Mouse (Mus musculus): ENCODE data around the gene Sqstm1. TPM values are rescaled to one million over a fixed set of nuclear protein-coding genes. Genes with fewer than 3 reads are reported as not detected.

The Sqstm1 gene
- polyA plus RNA-seq, 1 experiment from 2014 or later = 394 TPM

GRCm38 (mm10) chr11:50245269-50245668, 34.6 kb upstream of the Sqstm1 start:
- H3K27ac ChIP-seq (ENCODE audit: low read length) = no peak overlapping the region
- H3K36me3 ChIP-seq (ENCODE audit: control insufficient read depth, insufficient read depth, low read length) = no peaks in the 10 kb centered on the region
- WGBS = 77% methylated on average over 5 of the region's 5 CpGs
- no peak overlapping the region for H3K9ac ChIP-seq (ENCODE audit: low read depth, low read length)
- no peaks in the 10 kb centered on the region for H3K9me3 ChIP-seq (replicated peaks; ENCODE audit: control insufficient read depth, low read length, poor library complexity, severe bottlenecking)
- H3K4me1 ChIP-seq (ENCODE audit: control insufficient read depth, insufficient read depth, low read length) = no peaks in the 10 kb centered on the region
- no peak overlapping the region for H3K4me3 ChIP-seq (ENCODE audit: low read depth, low read length)
- H3K27me3 ChIP-seq (ENCODE audit: control insufficient read depth, insufficient read depth, low read depth, low read length) = no peaks in the 10 kb centered on the region
- no peak overlapping the region for H3K4me2 ChIP-seq (ENCODE audit: low read length)
- ATAC-seq = no peak

GRCm38 (mm10) chr11:50243926-50244325, 33.3 kb upstream of the Sqstm1 start:
- Histone ChIP-seq H3K4me3 (ENCODE audit: low read depth, low read length) (no peak overlapping the region), H3K36me3 (ENCODE audit: control insufficient read depth, insufficient read depth, low read length) (no peaks in the 10 kb centered on the region), H3K9me3 (replicated peaks; ENCODE audit: control insufficient read depth, low read length, poor library complexity, severe bottlenecking) (no peaks in the 10 kb centered on the region), H3K27ac (ENCODE audit: low read length) (no peak overlapping the region), H3K4me1 (ENCODE audit: control insufficient read depth, insufficient read depth, low read length) (no peaks in the 10 kb centered on the region), H3K27me3 (ENCODE audit: control insufficient read depth, insufficient read depth, low read depth, low read length) (no peaks in the 10 kb centered on the region; the same call in 1 of the 2 replicates), H3K9ac (ENCODE audit: low read depth, low read length) (no peak overlapping the region), H3K4me2 (ENCODE audit: low read length) (no peak overlapping the region)
- ATAC-seq = no peak
- WGBS = 79% methylated on average over 6 of the region's 6 CpGs

- peaks cover 11% of the 10 kb centered on the region for H3K27me3 ChIP-seq (ENCODE audit: control insufficient read depth, insufficient read depth, low read depth, low read length)
- peaks cover 9% of the 10 kb centered on the region; the same call in 1 of the 2 replicates for H3K4me1 ChIP-seq (ENCODE audit: control insufficient read depth, insufficient read depth, low read length)
- H3K4me3 ChIP-seq (ENCODE audit: low read depth, low read length) = no peak overlapping the region
- no peak overlapping the region for H3K9ac ChIP-seq (ENCODE audit: low read depth, low read length)
- no peak overlapping the region for H3K27ac ChIP-seq (ENCODE audit: low read length)
- H3K9me3 ChIP-seq (replicated peaks; ENCODE audit: control insufficient read depth, low read length, poor library complexity, severe bottlenecking) = no peaks in the 10 kb centered on the region
- H3K36me3 ChIP-seq (ENCODE audit: control insufficient read depth, insufficient read depth, low read length) = no peaks in the 10 kb centered on the region
- WGBS = 98% methylated on average over 7 of the region's 7 CpGs
- ATAC-seq = no peak
- H3K4me2 ChIP-seq (ENCODE audit: low read length) = no peak overlapping the region
These were observed 29.7 kb upstream of the Sqstm1 start for GRCm38 (mm10) chr11:50240235-50240911.

- WGBS = 89% methylated on average over 9 of the region's 9 CpGs
- Histone ChIP-seq H3K36me3 (ENCODE audit: control insufficient read depth, insufficient read depth, low read length) (peaks cover 9% of the 10 kb centered on the region), H3K27ac (ENCODE audit: low read length) (no peak overlapping the region)
These were observed 28.5 kb upstream of the Sqstm1 start for GRCm38 (mm10) chr11:50238821-50239791.

GRCm38 (mm10) chr11:50238324-50238723, 27.7 kb upstream of the Sqstm1 start, which contains the start of gene Ltc4s:
Ltc4s (minus strand) TSS chr11:50238616.
- Histone ChIP-seq H3K9ac (ENCODE audit: low read depth, low read length) (no peak within 1 kb of the TSS), H3K4me2 (ENCODE audit: low read length) (peak within 1 kb of the TSS; percentile 92; the same call in 1 of the 2 replicates), H3K36me3 (ENCODE audit: control insufficient read depth, insufficient read depth, low read length) (peaks cover 16% of the 10 kb centered on the region), H3K9me3 (replicated peaks; ENCODE audit: control insufficient read depth, low read length, poor library complexity, severe bottlenecking) (no peaks in the 10 kb centered on the region), H3K27ac (ENCODE audit: low read length) (no peak within 1 kb of the TSS), H3K4me3 (ENCODE audit: low read depth, low read length) (no peak within 1 kb of the TSS), H3K4me1 (ENCODE audit: control insufficient read depth, insufficient read depth, low read length) (peaks cover 9% of the 10 kb centered on the region; the same call in 1 of the 2 replicates), H3K27me3 (ENCODE audit: control insufficient read depth, insufficient read depth, low read depth, low read length) (peaks cover 15% of the 10 kb centered on the region)
- no peak for ATAC-seq
- WGBS = 57% methylated on average over 10 of the region's 10 CpGs

More at GRCm38 (mm10) chr11:50238821-50239791, 28.5 kb upstream of the Sqstm1 start:
- Histone ChIP-seq H3K9ac (ENCODE audit: low read depth, low read length) (no peak overlapping the region), H3K9me3 (replicated peaks; ENCODE audit: control insufficient read depth, low read length, poor library complexity, severe bottlenecking) (no peaks in the 10 kb centered on the region), H3K4me3 (ENCODE audit: low read depth, low read length) (no peak overlapping the region), H3K4me2 (ENCODE audit: low read length) (no peak overlapping the region), H3K27me3 (ENCODE audit: control insufficient read depth, insufficient read depth, low read depth, low read length) (peaks cover 15% of the 10 kb centered on the region), H3K4me1 (ENCODE audit: control insufficient read depth, insufficient read depth, low read length) (peaks cover 9% of the 10 kb centered on the region; the same call in 1 of the 2 replicates)
- no peak for ATAC-seq

- no peak overlapping the region for H3K27ac ChIP-seq (ENCODE audit: low read length)
- H3K4me2 ChIP-seq (ENCODE audit: low read length) = peak overlapping the region; percentile 92
- no peaks in the 10 kb centered on the region for H3K9me3 ChIP-seq (replicated peaks; ENCODE audit: control insufficient read depth, low read length, poor library complexity, severe bottlenecking)
- H3K27me3 ChIP-seq (ENCODE audit: control insufficient read depth, insufficient read depth, low read depth, low read length) = peaks cover 15% of the 10 kb centered on the region
- ATAC-seq = peak; percentile 76
- H3K4me1 ChIP-seq (ENCODE audit: control insufficient read depth, insufficient read depth, low read length) = peaks cover 9% of the 10 kb centered on the region; the same call in 1 of the 2 replicates
- H3K36me3 ChIP-seq (ENCODE audit: control insufficient read depth, insufficient read depth, low read length) = peaks cover 26% of the 10 kb centered on the region
- H3K9ac ChIP-seq (ENCODE audit: low read depth, low read length) = peak overlapping the region; percentile 51
- 1% methylated on average over 66 of the region's 66 CpGs for WGBS
- peak overlapping the region; percentile 55 for H3K4me3 ChIP-seq (ENCODE audit: low read depth, low read length)
These were observed 26.6 kb upstream of the Sqstm1 start for GRCm38 (mm10) chr11:50236937-50237835.

- Histone ChIP-seq H3K36me3 (ENCODE audit: control insufficient read depth, insufficient read depth, low read length) (peaks cover 29% of the 10 kb centered on the region), H3K4me3 (ENCODE audit: low read depth, low read length) (peak overlapping the region; percentile 55), H3K9me3 (replicated peaks; ENCODE audit: control insufficient read depth, low read length, poor library complexity, severe bottlenecking) (no peaks in the 10 kb centered on the region), H3K27ac (ENCODE audit: low read length) (no peak overlapping the region), H3K4me1 (ENCODE audit: control insufficient read depth, insufficient read depth, low read length) (peaks cover 9% of the 10 kb centered on the region; the same call in 1 of the 2 replicates), H3K9ac (ENCODE audit: low read depth, low read length) (peak overlapping the region; percentile 51), H3K4me2 (ENCODE audit: low read length) (peak overlapping the region; percentile 92), H3K27me3 (ENCODE audit: control insufficient read depth, insufficient read depth, low read depth, low read length) (peaks cover 15% of the 10 kb centered on the region)
- under 1% methylated on average over 21 of the region's 27 CpGs for WGBS
- peak; percentile 80 for ATAC-seq
These were observed 25.9 kb upstream of the Sqstm1 start for GRCm38 (mm10) chr11:50236540-50236936.

- peaks cover 29% of the 10 kb centered on the region for H3K36me3 ChIP-seq (ENCODE audit: control insufficient read depth, insufficient read depth, low read length)
- no peak for ATAC-seq
These were observed 24.0 kb upstream of the Sqstm1 start for GRCm38 (mm10) chr11:50234606-50235005.

More at GRCm38 (mm10) chr11:50234606-50235005, 24.0 kb upstream of the Sqstm1 start:
- Histone ChIP-seq H3K4me2 (ENCODE audit: low read length) (no peak overlapping the region), H3K4me1 (ENCODE audit: control insufficient read depth, insufficient read depth, low read length) (peaks cover 9% of the 10 kb centered on the region; the same call in 1 of the 2 replicates), H3K9ac (ENCODE audit: low read depth, low read length) (no peak overlapping the region), H3K27me3 (ENCODE audit: control insufficient read depth, insufficient read depth, low read depth, low read length) (peaks cover 15% of the 10 kb centered on the region), H3K27ac (ENCODE audit: low read length) (no peak overlapping the region), H3K9me3 (replicated peaks; ENCODE audit: control insufficient read depth, low read length, poor library complexity, severe bottlenecking) (no peaks in the 10 kb centered on the region), H3K4me3 (ENCODE audit: low read depth, low read length) (no peak overlapping the region)
- WGBS = 94% methylated on average over 25 of the region's 25 CpGs
